Mouse (Mus musculus): ENCODE data around the gene Ttc33. TPM values are rescaled to one million over a fixed set of nuclear protein-coding genes. Genes with fewer than 3 reads are reported as not detected.

The Ttc33 gene
- total and polyA plus RNA-seq, 3 experiments, result 21.0 to 26.2 TPM; not detected in 1

GRCm38 (mm10) chr15:5152171-5152570 is 33.2 kb upstream of the Ttc33 start:
- no peaks in the 10 kb centered on the region for H3K27me3 ChIP-seq (ENCODE audit: control insufficient read depth in 1 of 2, insufficient read depth in 2 of 2, low read length in 2 of 2)
- TF ChIP-seq NRF1 (IDR thresholded peaks at IDR 0.05; ENCODE audit: insufficient read depth, low read depth, low read length, poor library complexity, severe bottlenecking) (no peak), POLR2AphosphoS5 (IDR thresholded peaks at IDR 0.05; ENCODE audit: borderline replicate concordance, low read depth, low read length) (no peak), BHLHE40 (IDR thresholded peaks at IDR 0.05; ENCODE audit: borderline replicate concordance, low read depth, low read length) (no peak), GATA1 (IDR thresholded peaks at IDR 0.05; ENCODE audit: low read depth, low read length) (no peak), ZNF384 (IDR thresholded peaks at IDR 0.05; ENCODE audit: low read depth, low read length) (no peak), ZC3H11A (IDR thresholded peaks at IDR 0.05; ENCODE audit: low read depth, low read length) (no peak), MYC (IDR thresholded peaks at IDR 0.05; ENCODE audit: low read depth, low read length) (no peak), MYB (IDR thresholded peaks at IDR 0.05; ENCODE audit: low read depth, low read length) (no peak), RAD21 (IDR thresholded peaks at IDR 0.05; ENCODE audit: low read depth, low read length) (no peak), MAZ (IDR thresholded peaks at IDR 0.05; ENCODE audit: low read depth, low read length) (no peak), EP300 (IDR thresholded peaks at IDR 0.05; ENCODE audit: low read depth in 1 of 2, low read length in 2 of 2) (no peak), E2F4 (IDR thresholded peaks at IDR 0.05; ENCODE audit: borderline replicate concordance, low read depth, low read length) (no peak), CHD2 (IDR thresholded peaks at IDR 0.05; ENCODE audit: low read length) (no peak), TAL1 (IDR thresholded peaks at IDR 0.05; ENCODE audit: low read length) (no peak), NELFE (IDR thresholded peaks at IDR 0.05; ENCODE audit: low read depth, low read length) (no peak), ELF1 (IDR thresholded peaks at IDR 0.05; ENCODE audit: low read depth, low read length) (no peak), MXI1 (IDR thresholded peaks at IDR 0.05; ENCODE audit: low read depth, low read length) (no peak)
- H3K9me3 ChIP-seq (replicated peaks; ENCODE audit: insufficient read depth, low read length), result no peaks in the 10 kb centered on the region
- no peak overlapping the region for H3K9ac ChIP-seq (ENCODE audit: control insufficient read depth, low read depth, low read length, poor library complexity, severe bottlenecking)
- H3K27ac ChIP-seq (ENCODE audit: control insufficient read depth, low read depth, low read length), result no peak overlapping the region
- H3K4me3 ChIP-seq (ENCODE audit: control insufficient read depth in 1 of 2, insufficient read depth in 1 of 2, low read depth in 2 of 2, low read length in 2 of 2), result no peak overlapping the region
- peaks cover 73% of the 10 kb centered on the region for H3K79me2 ChIP-seq (ENCODE audit: control insufficient read depth, insufficient read depth, low read length, poor library complexity)
- H3K36me3 ChIP-seq (ENCODE audit: control insufficient read depth in 1 of 2, insufficient read depth in 2 of 2, low read length in 2 of 2), result peaks cover 2% of the 10 kb centered on the region in 2 experiments; a peak in 3 of 4 replicates
- no peaks in the 10 kb centered on the region for H3K4me1 ChIP-seq (ENCODE audit: control insufficient read depth in 1 of 2, insufficient read depth in 2 of 2, low read length in 2 of 2)
- no peak for DNase-seq (ENCODE audit: low read depth, low spot score)

- Histone ChIP-seq H3K9me3 (replicated peaks; ENCODE audit: insufficient read depth, low read length) (no peaks in the 10 kb centered on the region), H3K9ac (ENCODE audit: control insufficient read depth, low read depth, low read length, poor library complexity, severe bottlenecking) (no peak overlapping the region), H3K27ac (ENCODE audit: control insufficient read depth, low read depth, low read length) (no peak overlapping the region), H3K27me3 (ENCODE audit: control insufficient read depth in 1 of 2, insufficient read depth in 2 of 2, low read length in 2 of 2) (no peaks in the 10 kb centered on the region), H3K4me1 (ENCODE audit: control insufficient read depth in 1 of 2, insufficient read depth in 2 of 2, low read length in 2 of 2) (no peaks in the 10 kb centered on the region), H3K79me2 (ENCODE audit: control insufficient read depth, insufficient read depth, low read length, poor library complexity) (peaks cover 70% of the 10 kb centered on the region), H3K4me3 (ENCODE audit: control insufficient read depth in 1 of 2, insufficient read depth in 1 of 2, low read depth in 2 of 2, low read length in 2 of 2) (no peak overlapping the region), H3K36me3 (ENCODE audit: control insufficient read depth in 1 of 2, insufficient read depth in 2 of 2, low read length in 2 of 2) (peaks cover 2% of the 10 kb centered on the region in 2 experiments; a peak in 3 of 4 replicates)
- no peak for DNase-seq (ENCODE audit: low read depth, low spot score)
- no peak for TF ChIP-seq NELFE (IDR thresholded peaks at IDR 0.05; ENCODE audit: low read depth, low read length)
Measured at GRCm38 (mm10) chr15:5154621-5155020, 30.7 kb upstream of the Ttc33 start.
